Mouse (Mus musculus): Measurements from ENCODE around the gene Ufc1. TPM values are rescaled to one million over a fixed set of nuclear protein-coding genes. Genes with fewer than 3 reads are reported as not detected.
A peak's percentile ranks its signal among the peaks of the same experiment; 100 is the strongest.

The Ufc1 gene
- total and polyA plus RNA-seq, 2 experiments from 2014 or later: 90.1 to 142 TPM

DNA sequence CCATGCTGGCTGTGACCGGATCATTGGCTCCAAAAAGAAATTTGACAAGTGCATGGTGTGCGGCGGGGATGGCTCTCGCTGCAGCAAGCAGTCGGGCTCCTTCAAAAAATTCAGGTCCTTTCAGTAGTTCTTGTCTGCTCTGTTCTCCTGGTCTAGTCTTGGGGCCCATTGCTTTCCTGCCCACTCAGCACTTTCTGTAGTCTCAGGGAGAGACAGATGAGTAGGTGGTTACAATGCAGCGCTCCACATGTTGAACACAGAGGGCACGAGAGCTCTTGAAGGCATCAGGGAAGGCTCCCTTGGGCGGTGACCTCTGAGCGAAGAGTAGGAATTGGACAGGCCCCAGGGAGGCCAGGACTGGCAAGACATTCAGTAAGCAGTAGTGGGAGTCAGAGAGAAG, 37.0 kb downstream of the Ufc1 start:
- Histone ChIP-seq H3K27ac (no peak overlapping the region), H3K36me3 (ENCODE audit: insufficient read depth, low read length) (no peaks in the 10 kb centered on the region), H3K4me2 (ENCODE audit: low read depth, low read length) (no peak overlapping the region), H3K9ac (replicated peaks; ENCODE audit: low read length) (no peak overlapping the region), H3K9me3 (ENCODE audit: low read length) (no peaks in the 10 kb centered on the region), H3K27me3 (ENCODE audit: insufficient read depth, low read length) (no peaks in the 10 kb centered on the region), H3K4me3 (ENCODE audit: low read length) (no peak overlapping the region), H3K4me1 (ENCODE audit: insufficient read depth, low read length) (peaks cover 6% of the 10 kb centered on the region; the same call in 1 of the 2 replicates)
- no peak for ATAC-seq
- WGBS: 76% methylated on average over 9 of the region's 9 CpGs
- no peak for DNase-seq (ENCODE audit: low spot score)
- no peak for TF ChIP-seq CTCF (IDR thresholded peaks at IDR 0.05; ENCODE audit: low read depth)

DNA sequence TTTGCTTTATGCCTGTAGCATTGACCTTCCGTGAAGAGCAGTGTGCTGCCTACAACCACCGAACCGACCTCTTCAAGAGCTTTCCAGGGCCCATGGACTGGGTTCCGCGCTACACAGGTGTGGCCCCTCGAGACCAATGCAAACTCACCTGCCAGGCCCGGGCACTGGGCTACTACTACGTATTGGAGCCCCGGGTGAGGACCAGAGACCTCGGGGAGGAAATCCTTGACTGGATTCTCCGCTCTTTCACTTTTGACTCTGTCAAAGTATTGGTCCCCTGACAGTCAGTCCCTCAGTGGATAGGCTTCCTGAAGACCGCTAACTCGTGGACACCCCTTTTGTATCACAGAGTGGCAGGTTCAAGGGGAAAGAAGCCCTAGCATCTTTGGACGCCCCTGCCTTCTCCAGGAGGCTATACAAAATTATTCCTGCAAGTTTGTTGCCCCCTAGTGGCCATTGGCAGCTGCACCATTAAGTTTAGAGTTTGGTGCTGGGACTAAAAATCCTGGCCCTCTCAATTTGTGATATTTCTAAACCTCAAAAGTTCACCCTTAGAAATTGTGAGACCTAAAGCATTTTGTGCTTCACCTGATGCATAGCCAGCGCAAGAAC, 37.8 kb downstream of the Ufc1 start:
- peaks cover 8% of the 10 kb centered on the region; the same call in 1 of the 2 replicates for H3K4me1 ChIP-seq (ENCODE audit: insufficient read depth, low read length)
- H3K4me2 ChIP-seq (ENCODE audit: low read depth, low read length): no peak overlapping the region
- peak; percentile 86 for TF ChIP-seq CTCF (IDR thresholded peaks at IDR 0.05; ENCODE audit: low read depth)
- no peaks in the 10 kb centered on the region for H3K9me3 ChIP-seq (ENCODE audit: low read length)
- DNase-seq (ENCODE audit: low spot score) (peak; percentile 87), ATAC-seq (0 out of 2 replicates have a peak, but pooled peaks have one; percentile 13)
- no peaks in the 10 kb centered on the region for H3K27me3 ChIP-seq (ENCODE audit: insufficient read depth, low read length)
- H3K27ac ChIP-seq: no peak overlapping the region
- H3K4me3 ChIP-seq (ENCODE audit: low read length): no peak overlapping the region
- H3K36me3 ChIP-seq (ENCODE audit: insufficient read depth, low read length): no peaks in the 10 kb centered on the region
- no peak overlapping the region for H3K9ac ChIP-seq (replicated peaks; ENCODE audit: low read length)
- 70% methylated on average over 15 of the region's 15 CpGs for WGBS

DNA sequence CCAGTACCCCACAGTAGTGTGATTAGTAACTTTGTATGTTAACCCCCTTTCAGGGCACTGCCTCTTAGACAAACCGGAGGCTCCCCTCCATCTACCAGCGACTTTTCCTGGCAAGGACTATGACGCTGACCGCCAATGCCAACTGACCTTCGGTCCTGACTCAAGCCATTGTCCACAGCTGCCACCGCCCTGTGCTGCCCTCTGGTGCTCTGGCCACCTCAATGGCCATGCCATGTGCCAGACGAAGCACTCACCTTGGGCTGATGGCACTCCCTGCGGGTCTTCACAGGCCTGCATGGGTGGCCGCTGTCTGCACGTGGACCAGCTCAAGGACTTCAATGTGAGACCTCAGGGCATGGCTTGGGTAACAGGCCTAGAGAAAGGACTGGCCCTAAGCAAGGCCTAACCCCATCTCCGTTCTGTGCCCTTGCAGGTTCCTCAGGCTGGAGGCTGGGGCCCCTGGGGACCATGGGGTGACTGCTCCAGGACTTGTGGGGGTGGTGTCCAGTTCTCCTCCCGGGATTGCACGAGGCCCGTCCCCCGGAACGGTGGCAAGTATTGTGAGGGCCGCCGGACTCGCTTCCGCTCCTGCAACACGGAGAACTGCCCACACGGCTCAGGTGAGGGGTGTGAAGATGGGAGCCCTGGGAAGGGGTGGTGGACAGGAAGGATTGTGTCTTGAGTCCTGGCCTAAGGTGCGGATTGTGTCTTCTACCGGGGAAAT, 38.6 kb downstream of the Ufc1 start:
- H3K36me3 ChIP-seq (ENCODE audit: insufficient read depth, low read length): no peaks in the 10 kb centered on the region
- TF ChIP-seq CTCF (IDR thresholded peaks at IDR 0.05; ENCODE audit: low read depth): no peak
- no peak overlapping the region for H3K4me3 ChIP-seq (ENCODE audit: low read length)
- no peak overlapping the region for H3K27ac ChIP-seq
- ATAC-seq (no peak), DNase-seq (ENCODE audit: low spot score) (no peak)
- 91% methylated on average over 24 of the region's 24 CpGs for WGBS
- H3K4me1 ChIP-seq (ENCODE audit: insufficient read depth, low read length): peaks cover 14% of the 10 kb centered on the region
- no peaks in the 10 kb centered on the region for H3K9me3 ChIP-seq (ENCODE audit: low read length)
- H3K9ac ChIP-seq (replicated peaks; ENCODE audit: low read length): no peak overlapping the region
- H3K4me2 ChIP-seq (ENCODE audit: low read depth, low read length): no peak overlapping the region
- no peaks in the 10 kb centered on the region for H3K27me3 ChIP-seq (ENCODE audit: insufficient read depth, low read length)

DNA sequence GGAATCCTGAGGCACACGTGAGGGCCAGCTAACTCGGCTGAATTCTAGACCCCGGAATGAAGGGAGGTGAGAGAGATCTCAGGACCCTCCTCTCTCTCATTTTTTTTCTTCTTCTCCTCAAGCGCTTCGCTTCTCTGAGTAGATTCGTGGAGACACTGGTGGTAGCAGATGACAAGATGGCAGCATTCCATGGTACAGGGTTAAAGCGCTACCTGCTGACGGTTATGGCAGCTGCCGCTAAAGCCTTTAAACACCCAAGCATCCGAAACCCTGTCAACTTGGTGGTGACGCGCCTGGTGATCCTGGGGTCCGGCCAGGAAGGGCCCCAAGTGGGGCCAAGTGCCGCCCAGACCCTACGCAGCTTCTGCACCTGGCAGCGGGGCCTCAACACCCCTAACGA, 42.4 kb downstream of the Ufc1 start:
- no peaks in the 10 kb centered on the region for H3K9me3 ChIP-seq (ENCODE audit: low read length)
- ATAC-seq: no peak
- no peaks in the 10 kb centered on the region for H3K27me3 ChIP-seq (ENCODE audit: insufficient read depth, low read length)
- H3K36me3 ChIP-seq (ENCODE audit: insufficient read depth, low read length): no peaks in the 10 kb centered on the region
- peak overlapping the region; percentile 58 for H3K4me2 ChIP-seq (ENCODE audit: low read depth, low read length)
- H3K27ac ChIP-seq: peak overlapping the region; percentile 64; the same call in 1 of the 2 replicates
- TF ChIP-seq CTCF (IDR thresholded peaks at IDR 0.05; ENCODE audit: low read depth): no peak
- peak; percentile 58 for DNase-seq (ENCODE audit: low spot score)
- H3K9ac ChIP-seq (replicated peaks; ENCODE audit: low read length): peak overlapping the region; percentile 24; the same call in 1 of the 2 replicates
- H3K4me3 ChIP-seq (ENCODE audit: low read length): no peak overlapping the region
- H3K4me1 ChIP-seq (ENCODE audit: insufficient read depth, low read length): peaks cover 24% of the 10 kb centered on the region
- WGBS: 43% methylated on average over 17 of the region's 17 CpGs

DNA sequence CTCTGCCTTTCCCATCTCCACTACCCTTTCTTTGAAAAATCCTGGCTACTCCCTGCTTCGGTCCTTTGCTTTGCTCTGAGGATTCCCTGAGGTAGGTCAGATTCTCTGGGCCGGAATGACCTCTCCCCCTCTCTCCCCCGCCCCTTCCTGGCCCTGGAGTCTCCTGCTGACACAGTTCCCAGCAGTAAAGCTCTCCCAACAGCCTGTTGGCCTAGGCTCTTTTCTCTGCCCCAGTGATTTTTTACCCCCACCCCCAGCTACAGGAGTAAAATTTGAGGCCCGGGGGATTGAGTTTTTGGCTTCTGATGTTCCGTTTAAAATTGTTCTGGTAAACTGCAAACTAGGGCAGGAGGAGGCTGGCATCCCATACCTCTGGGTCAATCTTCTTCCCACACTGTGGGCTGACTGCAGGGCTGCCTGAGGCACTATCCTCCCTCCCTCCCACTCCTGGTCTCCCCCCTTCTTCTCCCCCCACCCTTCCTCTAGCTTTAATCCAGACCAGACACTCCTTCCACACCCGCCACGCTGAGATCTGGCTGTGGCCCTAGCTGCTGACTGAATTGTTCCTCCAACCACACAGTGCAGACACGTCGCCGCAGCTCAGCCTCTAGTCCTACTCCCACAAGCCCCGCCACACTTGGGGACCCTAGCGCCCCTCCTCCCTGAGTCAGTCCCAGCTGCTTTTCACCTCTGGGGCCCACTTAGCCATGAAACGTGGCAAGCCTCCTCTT, 43.1 kb downstream of the Ufc1 start:
- H3K27ac ChIP-seq: peak overlapping the region; percentile 64; the same call in 1 of the 2 replicates
- ATAC-seq (no peak), DNase-seq (ENCODE audit: low spot score) (peak; percentile 32)
- H3K27me3 ChIP-seq (ENCODE audit: insufficient read depth, low read length): no peaks in the 10 kb centered on the region
- H3K9ac ChIP-seq (replicated peaks; ENCODE audit: low read length): peak overlapping the region; percentile 24; the same call in 1 of the 2 replicates
- H3K4me3 ChIP-seq (ENCODE audit: low read length): peak overlapping the region; percentile 20; the same call in 1 of the 2 replicates
- no peak for TF ChIP-seq CTCF (IDR thresholded peaks at IDR 0.05; ENCODE audit: low read depth)
- 7% methylated on average over 13 of the region's 13 CpGs for WGBS
- H3K9me3 ChIP-seq (ENCODE audit: low read length): no peaks in the 10 kb centered on the region
- H3K36me3 ChIP-seq (ENCODE audit: insufficient read depth, low read length): no peaks in the 10 kb centered on the region
- peak overlapping the region; percentile 58 for H3K4me2 ChIP-seq (ENCODE audit: low read depth, low read length)
- H3K4me1 ChIP-seq (ENCODE audit: insufficient read depth, low read length): peaks cover 24% of the 10 kb centered on the region

DNA sequence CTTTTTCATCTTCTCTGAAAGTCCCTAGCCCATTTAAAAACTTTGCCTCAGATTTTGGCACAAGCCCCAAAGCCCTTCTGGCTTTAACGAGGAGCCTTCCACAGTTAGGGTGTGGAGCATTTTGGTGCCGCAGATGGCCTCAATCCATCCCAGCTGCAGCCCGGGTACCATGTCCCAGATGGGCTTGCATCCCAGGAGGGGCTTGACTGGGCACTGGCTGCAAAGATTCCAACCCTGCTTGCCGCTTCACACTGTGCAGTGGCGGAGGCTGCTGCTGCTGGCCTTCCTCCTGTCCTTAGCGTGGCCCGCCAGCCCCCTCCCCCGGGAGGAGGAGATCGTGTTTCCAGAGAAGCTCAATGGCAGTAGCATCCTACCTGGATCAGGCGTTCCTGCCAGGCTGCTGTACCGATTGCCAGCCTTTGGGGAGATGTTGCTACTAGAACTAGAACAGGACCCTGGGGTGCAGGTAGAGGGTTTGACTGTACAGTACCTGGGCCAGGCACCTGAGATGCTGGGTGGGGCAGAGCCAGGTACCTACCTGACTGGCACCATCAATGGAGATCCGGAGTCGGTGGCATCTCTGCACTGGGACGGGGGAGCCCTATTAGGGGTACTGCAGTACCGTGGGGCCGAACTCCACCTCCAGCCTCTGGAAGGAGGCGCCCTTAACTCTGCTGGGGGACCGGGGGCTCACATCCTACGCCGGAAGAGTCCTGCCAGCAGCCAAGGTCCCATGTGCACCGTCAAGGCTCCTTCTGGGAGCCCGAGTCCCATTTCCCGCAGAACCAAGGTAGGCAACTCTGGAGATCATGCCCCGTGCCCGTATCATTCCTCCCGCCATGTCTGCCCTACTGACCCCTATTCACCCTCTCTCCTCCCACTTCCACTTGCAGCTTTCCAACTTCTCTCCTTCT, 43.9 kb downstream of the Ufc1 start, which contains the start of gene Ndufs2:
Gene Ndufs2, minus strand, starts transcription at position 709 of the 914 bp plus-strand sequence.
- ATAC-seq (peak; percentile 13; the same call in 1 of the 2 replicates), DNase-seq (ENCODE audit: low spot score) (peak; percentile 67)
- Histone ChIP-seq H3K27ac (peak within 1 kb of the TSS; percentile 64), H3K4me1 (ENCODE audit: insufficient read depth, low read length) (peaks cover 29% of the 10 kb centered on the region), H3K36me3 (ENCODE audit: insufficient read depth, low read length) (no peaks in the 10 kb centered on the region), H3K4me3 (ENCODE audit: low read length) (peak within 1 kb of the TSS; percentile 20), H3K27me3 (ENCODE audit: insufficient read depth, low read length) (no peaks in the 10 kb centered on the region), H3K9ac (replicated peaks; ENCODE audit: low read length) (peak within 1 kb of the TSS; percentile 24; the same call in 1 of the 2 replicates), H3K9me3 (ENCODE audit: low read length) (no peaks in the 10 kb centered on the region), H3K4me2 (ENCODE audit: low read depth, low read length) (peak within 1 kb of the TSS; percentile 58)
- 11% methylated on average over 25 of the region's 26 CpGs for WGBS
- no peak for TF ChIP-seq CTCF (IDR thresholded peaks at IDR 0.05; ENCODE audit: low read depth)
